Mouse (Mus musculus) myocyte (in vitro differentiated cells): ENCODE measurements around the gene Ptbp1.
A peak's percentile ranks its signal among the peaks of the same experiment; 100 is the strongest.

Experiments
- MAX ChIP-seq: IDR thresholded peaks from one replicate; pipeline ENCODE4 v1.6.1; 2011; ENCODE audit warnings: low read depth, mild to moderate bottlenecking, control low read depth
- MYOD1 ChIP-seq, 3 experiments: IDR thresholded peaks; one replicate each; pipeline ENCODE4 v1.6.1; 2011; ENCODE audit warnings: control low read depth in 2 of 3, low read depth in 2 of 3, mild to moderate bottlenecking in 2 of 3, moderate library complexity in 1 of 3; ENCODE audit not compliant: insufficient read length in 2 of 3, control insufficient read depth in 1 of 3
- POLR2A ChIP-seq: IDR thresholded peaks from one replicate; pipeline ENCODE4 v1.6.1; 2011; ENCODE audit warnings: low read depth, mild to moderate bottlenecking, control low read depth, moderate library complexity; ENCODE audit not compliant: insufficient read length
- REST ChIP-seq: IDR thresholded peaks from one replicate; pipeline ENCODE4 v1.6.1; 2011; ENCODE audit warnings: mild to moderate bottlenecking, control low read depth, moderate library complexity; ENCODE audit not compliant: insufficient read depth, insufficient read length
- SRF ChIP-seq: IDR thresholded peaks from one replicate; pipeline ENCODE4 v1.6.1; 2011; ENCODE audit warnings: low read depth; ENCODE audit not compliant: control insufficient read depth, insufficient read length
- USF1 ChIP-seq: IDR thresholded peaks from one replicate; pipeline ENCODE4 v1.6.1; 2011; ENCODE audit warnings: low read depth, mild to moderate bottlenecking, control low read depth, moderate library complexity

DNA sequence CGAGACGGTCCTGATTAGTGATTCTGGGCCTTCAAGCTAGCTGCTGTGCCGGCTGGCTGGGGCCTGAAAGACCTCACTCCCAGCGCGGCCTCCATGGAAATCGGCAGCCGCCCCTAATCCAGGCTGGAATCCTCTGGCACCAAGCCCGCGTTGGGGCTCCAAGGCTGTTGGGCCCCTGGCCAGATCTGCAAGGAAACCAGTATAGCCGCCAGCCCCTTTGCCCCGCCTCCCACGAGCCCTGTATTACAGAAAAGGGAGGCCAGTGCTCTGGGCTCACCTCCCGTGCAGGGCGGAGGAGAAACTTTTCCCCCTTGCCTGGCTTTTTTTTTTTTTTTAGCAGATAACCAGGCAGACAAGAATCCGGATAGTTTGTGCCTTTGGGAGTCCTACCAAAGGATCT is 835 bp upstream of the Ptbp1 start:
- TF ChIP-seq REST (no peak), POLR2A (peak; percentile 68), MAX (no peak), USF1 (no peak), SRF (no peak), MYOD1 (IDR thresholded peaks at IDR 0.05; ENCODE audit: control insufficient read depth in 1 of 3, insufficient read length in 2 of 3, low read depth in 2 of 3) (no peak)
